Mouse (Mus musculus): ENCODE measurements around the gene Ift81.

DNA sequence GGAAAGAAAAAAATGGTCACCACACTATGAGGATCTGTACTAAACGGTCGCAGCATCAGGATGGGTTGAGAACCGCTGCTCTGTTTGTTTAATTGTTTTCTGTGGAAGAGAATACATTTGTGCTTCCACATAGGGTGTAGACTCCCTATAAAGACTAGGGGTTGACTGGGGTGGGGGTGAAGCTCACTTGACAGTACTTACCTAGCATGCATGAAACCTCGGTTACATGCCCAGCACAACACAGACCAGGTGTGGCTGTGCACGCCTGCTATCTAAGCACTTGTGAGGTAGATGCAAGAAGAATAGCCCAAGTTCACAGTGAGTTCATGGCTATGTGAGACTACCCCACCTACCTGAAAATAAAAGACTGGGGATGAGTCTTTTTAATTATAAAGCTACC, 76.7 kb downstream of the Ift81 start:
- TF ChIP-seq POLR2A (IDR thresholded peaks at IDR 0.05; ENCODE audit: insufficient read depth, low read depth, low read length) (no peak), CTCF (IDR thresholded peaks at IDR 0.05; ENCODE audit: insufficient read depth, low read depth, low read length) (no peak)

Measured in olfactory bulb, adult 2 months (tissue).